11 mouse cellular contexts compared by ENCODE assay signal in genomic region chr4:155295026-155295590, GRCm38 (mm10). TPM values are rescaled to one million over a fixed set of nuclear protein-coding genes. Genes with fewer than 3 reads are reported as not detected.
DNase-seq lines count a peak whose midpoint lies in the region; ATAC-seq and TF ChIP-seq lines count a peak whose summit lies in the region.
"Had no signal": no experiment of that assay in that cellular context is flagged by ENCODE, and none has a peak within 500 bp of the region (broad histone marks: within the 10 kb centered on the region; RNA-seq: fewer than 3 reads in every experiment).

No protein-coding gene starts in this region.

- peaks cover 4% of the 10 kb centered on the region; the same call in 1 of the 2 replicates for H3K4me1 ChIP-seq in forebrain, embryonic 13.5 days
- no peaks in the 10 kb centered on the region for H3K4me1 ChIP-seq in forebrain, embryonic 11.5 days (replicated peaks; ENCODE audit: control insufficient read depth, insufficient read depth, low read length)
- no peaks in the 10 kb centered on the region for H3K4me1 ChIP-seq in kidney, embryonic 15.5 days
- 0 out of 4 replicates have a peak, but pooled peaks cover 0 to under 1% of the 10 kb centered on the region in 2 experiments for H3K4me1 ChIP-seq in CH12.LX (ENCODE audit: control insufficient read depth in 1 of 2, insufficient read depth in 2 of 2)

- in situ Hi-C loops in CH12.LX (cut with MboI; ENCODE audit: low pct_ligation_motif_present, low pct_unique_long_range_greater_than_20kb, low sequenced_read_pairs): no loop called here

- no peak overlapping the region for H3K9ac ChIP-seq in forebrain, embryonic 13.5 days
- H3K9ac ChIP-seq in forebrain, embryonic 11.5 days (ENCODE audit: low read length): no peak overlapping the region
- H3K9ac ChIP-seq in kidney, embryonic 15.5 days: no peak overlapping the region
- H3K9ac ChIP-seq in CH12.LX (ENCODE audit: insufficient read depth, low read depth): no peak overlapping the region
- H3K9ac ChIP-seq: heart, embryonic 13.5 days; limb, embryonic 15.5 days had no signal

- dilution Hi-C loops in CH12.LX (cut with MboI; ENCODE audit: extremely low pct_ligation_motif_present, extremely low pct_unique_long_range_greater_than_20kb, low sequenced_read_pairs): no loop called here

- H3K4me2 ChIP-seq in forebrain, embryonic 13.5 days: no peak overlapping the region
- H3K4me2 ChIP-seq in forebrain, embryonic 11.5 days (ENCODE audit: low read depth, low read length, severe bottlenecking): no peak overlapping the region
- no peak overlapping the region for H3K4me2 ChIP-seq in kidney, embryonic 15.5 days
- H3K4me2 ChIP-seq in CH12.LX (ENCODE audit: insufficient read depth, low read depth, poor library complexity, severe bottlenecking): no peak overlapping the region
- H3K4me2 ChIP-seq: heart, embryonic 13.5 days; limb, embryonic 15.5 days had no signal

- DNase-seq in forebrain, embryonic 11.5 days (ENCODE audit: low spot score): no peak
- peak; percentile 51 to 54 for DNase-seq in kidney, postnatal 4 days
- DNase-seq in CH12.LX (ENCODE audit: extremely low read depth): no peak
- peak; percentile 58 to 74 for DNase-seq in cerebellum, postnatal 14 days
- DNase-seq in retina, postnatal 1 day: no peak
- no peak for DNase-seq in layer of hippocampus, adult 9-10 months (ENCODE audit: low spot score)
- DNase-seq: thymus, postnatal 25 days had no signal

- no peak for ATAC-seq in forebrain, embryonic 13.5 days
- ATAC-seq in forebrain, embryonic 11.5 days (replicated peaks; ENCODE audit: low FRiP score): no peak
- ATAC-seq in kidney, embryonic 15.5 days (replicated peaks; ENCODE audit: low FRiP score): no peak

- no peaks in the 10 kb centered on the region for H3K9me3 ChIP-seq in forebrain, embryonic 13.5 days (replicated peaks)
- H3K9me3 ChIP-seq in forebrain, embryonic 11.5 days (ENCODE audit: control insufficient read depth, low read length): no peaks in the 10 kb centered on the region
- H3K9me3 ChIP-seq in kidney, embryonic 15.5 days (replicated peaks): no peaks in the 10 kb centered on the region
- H3K9me3 ChIP-seq in CH12.LX (replicated peaks; ENCODE audit: low read length): no peaks in the 10 kb centered on the region
- H3K9me3 ChIP-seq: heart, embryonic 13.5 days; limb, embryonic 15.5 days had no signal

- no peaks in the 10 kb centered on the region for H3K27me3 ChIP-seq in forebrain, embryonic 13.5 days
- H3K27me3 ChIP-seq in forebrain, embryonic 11.5 days (ENCODE audit: control insufficient read depth, insufficient read depth, low read length): no peaks in the 10 kb centered on the region
- no peaks in the 10 kb centered on the region for H3K27me3 ChIP-seq in kidney, embryonic 15.5 days
- peaks cover 18% of the 10 kb centered on the region for H3K27me3 ChIP-seq in CH12.LX (replicated peaks)
- H3K27me3 ChIP-seq: heart, embryonic 13.5 days; limb, embryonic 15.5 days had no signal

- peak overlapping the region; percentile 72 for H3K27ac ChIP-seq in forebrain, embryonic 13.5 days
- H3K27ac ChIP-seq in forebrain, embryonic 11.5 days (ENCODE audit: low read depth, low read length): no peak overlapping the region
- H3K27ac ChIP-seq in kidney, embryonic 15.5 days: no peak overlapping the region
- no peak overlapping the region for H3K27ac ChIP-seq in CH12.LX (ENCODE audit: insufficient read depth, low read depth)
- H3K27ac ChIP-seq: heart, embryonic 13.5 days had no signal

- peak in 1 of 2 experiments; percentile 48; a peak in 2 of 4 replicates for TF ChIP-seq CTCF in CH12.LX (conservative IDR thresholded peaks at IDR 0.05 in 1 of 2, IDR thresholded peaks at IDR 0.05 in 1 of 2; ENCODE audit: low read depth in 2 of 2, low read length in 2 of 2)

- TF ChIP-seq POLR2A in CH12.LX (IDR thresholded peaks at IDR 0.05; ENCODE audit: low read depth, low read length): no peak

- WGBS in forebrain, embryonic 13.5 days: 80% methylated on average over 10 of the region's 10 CpGs
- 83% methylated on average over 10 of the region's 10 CpGs for WGBS in forebrain, embryonic 11.5 days
- WGBS in kidney, embryonic 15.5 days: 79% methylated on average over 10 of the region's 10 CpGs

- H3K36me3 ChIP-seq in forebrain, embryonic 13.5 days (ENCODE audit: poor library complexity, severe bottlenecking): peaks cover 4% of the 10 kb centered on the region; the same call in 1 of the 2 replicates
- H3K36me3 ChIP-seq in forebrain, embryonic 11.5 days (ENCODE audit: control insufficient read depth, insufficient read depth, low read length): no peaks in the 10 kb centered on the region
- no peaks in the 10 kb centered on the region for H3K36me3 ChIP-seq in kidney, embryonic 15.5 days
- no peaks in the 10 kb centered on the region for H3K36me3 ChIP-seq in CH12.LX (replicated peaks in 1 of 2; ENCODE audit: control insufficient read depth in 1 of 2, insufficient read depth in 1 of 2, low read length in 1 of 2)
- H3K36me3 ChIP-seq: heart, embryonic 13.5 days; limb, embryonic 15.5 days had no signal

- H3K79me2 ChIP-seq in CH12.LX (replicated peaks; ENCODE audit: control insufficient read depth, extremely low read depth, insufficient read depth, poor library complexity, severe bottlenecking): no peaks in the 10 kb centered on the region

- TF ChIP-seq RAD21 in CH12.LX (IDR thresholded peaks at IDR 0.05; ENCODE audit: low read depth, low read length): peak; percentile 16

- H3K4me3 ChIP-seq in forebrain, embryonic 13.5 days: no peak overlapping the region
- no peak overlapping the region for H3K4me3 ChIP-seq in forebrain, embryonic 11.5 days (ENCODE audit: low read depth, low read length)
- no peak overlapping the region for H3K4me3 ChIP-seq in kidney, embryonic 15.5 days (replicated peaks)
- H3K4me3 ChIP-seq in CH12.LX (replicated peaks in 1 of 3; ENCODE audit: low read depth in 2 of 3, low read length in 2 of 3, poor library complexity in 1 of 3): no peak overlapping the region
- H3K4me3 ChIP-seq: heart, embryonic 13.5 days; limb, embryonic 15.5 days had no signal

- TF ChIP-seq EP300 in CH12.LX (IDR thresholded peaks at IDR 0.05; ENCODE audit: low read length): no peak

TF ChIP-seq in CH12.LX, 34 proteins besides CTCF, POLR2A, EP300 and RAD21:
- TF ChIP-seq SMC3 (IDR thresholded peaks at IDR 0.05; ENCODE audit: low read depth, low read length) (peak; percentile 23), ZNF384 (IDR thresholded peaks at IDR 0.05; ENCODE audit: low read depth, low read length) (no peak)

RNA-seq across cellular contexts. Expression of gene Faap20, which starts 45.5 kb away (rescaled TPM):
- polyA plus RNA-seq in forebrain, embryonic 13.5 days (2015; fragmentation: Nextera tagmentation; extraction: Ambion mirVana): 90.3 and 93.2 TPM in 2 replicates
- polyA plus RNA-seq in forebrain, embryonic 11.5 days (2014; fragmentation: Nextera tagmentation; extraction: Ambion mirVana): 105 and 107 TPM in 2 replicates
- polyA plus RNA-seq in kidney, embryonic 15.5 days (2015; fragmentation: Nextera tagmentation; extraction: Ambion mirVana): 66.2 and 68.8 TPM in 2 replicates
- total RNA-seq in CH12.LX (2012; rRNA removed) (42.1 and 45.0 TPM in 2 replicates), CH12.LX (2014; rRNA removed) (24.1 and 31.0 TPM in 2 replicates)
- polyA plus RNA-seq in CH12.LX (2012; ENCODE audit: insufficient read length, low read depth): 35.7 and 36.4 TPM in 2 replicates

Comparison
In these comparisons a context has a peak if more than half of its experiments do, and no peak if none do; other contexts are left out.
1. DNase-seq: peak in kidney, postnatal 4 days (2 of 2) and cerebellum, postnatal 14 days (2 of 2); none in forebrain, embryonic 11.5 days (single experiment), CH12.LX (single experiment), retina, postnatal 1 day (single experiment) and layer of hippocampus, adult 9-10 months (single experiment).